Mouse (Mus musculus): ENCODE results near the gene Rgs3.

DNA sequence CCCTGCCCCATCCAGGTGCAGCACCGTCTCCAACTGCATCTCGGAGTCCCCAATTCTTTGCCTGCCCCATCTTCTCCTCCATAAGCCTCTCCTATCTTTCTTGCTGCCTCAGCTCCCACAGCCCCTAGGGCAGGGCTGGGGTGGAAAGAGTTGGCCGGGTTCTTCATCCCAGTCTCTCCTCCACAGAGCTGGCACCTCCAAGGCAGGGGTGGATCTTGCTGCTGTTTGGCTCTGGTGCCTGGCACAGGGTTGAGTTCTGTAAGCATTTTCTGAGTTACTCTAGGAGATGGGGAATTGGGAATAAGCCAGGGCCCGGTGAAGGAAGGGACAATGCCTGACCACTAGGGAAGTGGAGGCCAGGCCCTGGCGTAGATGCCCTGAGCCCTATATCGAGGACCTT, 123.5 kb downstream of the Rgs3 start:
- TF ChIP-seq KAT2A (conservative IDR thresholded peaks at IDR 0.05; ENCODE audit: low read depth, low read length) (no peak), E2F4 (IDR thresholded peaks at IDR 0.05; ENCODE audit: borderline replicate concordance, low read depth, low read length) (no peak), SMC3 (IDR thresholded peaks at IDR 0.05; ENCODE audit: low read depth, low read length) (no peak), GATA1 (IDR thresholded peaks at IDR 0.05; ENCODE audit: low read depth, low read length) (no peak), ZNF384 (IDR thresholded peaks at IDR 0.05; ENCODE audit: low read depth, low read length) (no peak), BHLHE40 (IDR thresholded peaks at IDR 0.05; ENCODE audit: borderline replicate concordance, low read depth, low read length) (no peak), CTCF (IDR thresholded peaks at IDR 0.05 in 2 of 3, conservative IDR thresholded peaks at IDR 0.05 in 1 of 3; ENCODE audit: control insufficient read depth in 1 of 3, insufficient read depth in 1 of 3, low read depth in 2 of 3, low read length in 3 of 3, poor library complexity in 1 of 3, severe bottlenecking in 1 of 3) (no peak), JUND (IDR thresholded peaks at IDR 0.05; ENCODE audit: low read depth, low read length) (no peak)
